Mouse (Mus musculus) hindbrain, postnatal 0 days (tissue): Measurements from ENCODE around the gene Tmem258. TPM values are rescaled to one million over a fixed set of nuclear protein-coding genes. Genes with fewer than 3 reads are reported as not detected.

ENCODE experiments used
- ATAC-seq: fragments of 200-750 bp; cut with Nextera tagmentation; 2 replicates; pipeline ENCODE4 v1.8.0; 2017; ENCODE audit warnings: mild to moderate bottlenecking, moderate TSS enrichment, moderate library complexity
- DNase-seq: peaks from one replicate; pipeline ENCODE4 v3.0.0-alpha.2; 2015; ENCODE audit warnings: low spot score
- H3K27ac ChIP-seq: fragments of 300-500 bp; sonication (generic); 2 replicates; pipeline ENCODE4 v1.5.1; 2014; ENCODE audit warnings: mild to moderate bottlenecking
- H3K27me3 ChIP-seq: fragments of 300-500 bp; sonication (generic); 2 replicates; pipeline ENCODE4 v1.6.1; 2014; ENCODE audit warnings: low read length, mixed read lengths; ENCODE audit not compliant: insufficient read depth
- H3K36me3 ChIP-seq: fragments of 300-500 bp; sonication (generic); 2 replicates; pipeline ENCODE4 v1.6.1; 2014; ENCODE audit warnings: low read length, mixed read lengths; ENCODE audit not compliant: insufficient read depth
- H3K4me1 ChIP-seq: fragments of 300-500 bp; sonication (generic); 2 replicates; pipeline ENCODE4 v1.6.1; 2014; ENCODE audit warnings: antibody characterized with exemption, low read length, mixed read lengths; ENCODE audit not compliant: insufficient read depth
- H3K4me2 ChIP-seq: fragments of 300-500 bp; sonication (generic); 2 replicates; pipeline ENCODE4 v1.6.1; 2014; ENCODE audit warnings: low read depth, mild to moderate bottlenecking, low read length, moderate library complexity, mixed read lengths
- H3K4me3 ChIP-seq: fragments of 300-500 bp; sonication (generic); 2 replicates; pipeline ENCODE4 v1.5.1; 2014; ENCODE audit warnings: low read length
- H3K9ac ChIP-seq: fragments of 300-500 bp; sonication (generic); replicated peaks from 2 replicates; pipeline ENCODE4 v1.6.1; 2014; ENCODE audit warnings: mild to moderate bottlenecking, low read length, moderate library complexity, mixed read lengths
- H3K9me3 ChIP-seq: fragments of 300-500 bp; sonication (generic); 2 replicates; pipeline ENCODE4 v1.6.1; 2016; ENCODE audit warnings: low read length, mixed read lengths
- CTCF ChIP-seq: IDR thresholded peaks from 2 replicates; pipeline ENCODE4 v1.5.1; 2016; ENCODE audit warnings: antibody characterized with exemption, control low read depth, low read depth
- WGBS: fragments of 180-500 bp; shearing (Covaris S2); extraction: QIAGEN DNeasy Blood & Tissue Kit; methylation state at CpG from one replicate; pipeline ENCODE4 v1.1.7; 2014; 5-methylcytosine and 5-hydroxymethylcytosine counted together
- polyA plus RNA-seq: library from polyadenylated mRNA; unstranded; fragments of >200 nt; fragmentation: Nextera tagmentation; extraction: Ambion mirVana; gene quantifications from 2 replicates; pipeline ENCODE4 v1.2.1, GENCODE M21; 2015
- total RNA-seq: library from RNA; depleted of rRNA; stranded (reverse); fragments of >200 nt; gene quantifications from 2 replicates; pipeline ENCODE4 v1.2.3, GENCODE M21; 2014

Tmem258 gene
- total and polyA plus RNA-seq, 2 experiments from 2014 or later = 98.1 to 312 TPM

DNA sequence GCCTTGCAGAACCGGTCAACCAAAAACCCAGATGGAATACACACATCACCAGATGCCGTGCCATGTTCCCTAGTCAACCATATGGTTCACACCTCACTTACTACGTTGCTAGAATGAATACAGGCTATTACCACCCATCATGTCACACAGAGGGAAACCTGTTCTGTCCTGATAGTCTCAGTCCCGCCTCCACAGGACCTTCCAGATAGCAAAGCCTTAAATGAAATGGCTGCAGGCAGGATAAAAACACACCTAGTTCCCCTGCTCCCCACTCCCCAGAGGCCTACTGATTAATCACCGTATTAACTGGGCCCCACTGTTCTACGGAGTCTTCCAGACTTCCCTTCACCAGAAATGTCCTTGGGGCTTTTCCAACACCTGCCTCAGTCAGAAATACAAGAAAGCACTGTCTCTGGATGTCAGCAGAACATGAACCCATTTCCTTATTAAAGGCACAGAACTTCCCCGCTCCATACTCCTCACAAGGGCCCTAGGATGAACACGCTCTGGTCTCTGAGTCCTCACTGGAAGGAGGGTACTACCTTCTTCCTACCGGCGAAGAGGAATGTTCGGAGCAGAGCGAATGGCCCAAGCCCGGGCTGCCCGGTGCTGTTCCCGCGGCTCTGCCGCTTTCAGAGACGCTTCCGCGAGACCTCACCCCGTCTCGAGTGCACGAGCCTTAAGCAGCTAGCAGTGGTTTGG, 517 bp upstream of the Tmem258 start:
- 1% methylated on average over 23 of the region's 23 CpGs for WGBS
- H3K4me3 ChIP-seq = peak overlapping the region; percentile 87
- peak overlapping the region; percentile 88 for H3K27ac ChIP-seq
- no peaks in the 10 kb centered on the region for H3K9me3 ChIP-seq
- H3K27me3 ChIP-seq = no peaks in the 10 kb centered on the region
- peak; percentile 37 for ATAC-seq
- H3K4me1 ChIP-seq = peaks cover 6% of the 10 kb centered on the region
- peaks cover 13% of the 10 kb centered on the region for H3K36me3 ChIP-seq
- no peak for DNase-seq
- peak overlapping the region; percentile 71 for H3K9ac ChIP-seq
- peak overlapping the region; percentile 87 for H3K4me2 ChIP-seq
- TF ChIP-seq CTCF = no peak

DNA sequence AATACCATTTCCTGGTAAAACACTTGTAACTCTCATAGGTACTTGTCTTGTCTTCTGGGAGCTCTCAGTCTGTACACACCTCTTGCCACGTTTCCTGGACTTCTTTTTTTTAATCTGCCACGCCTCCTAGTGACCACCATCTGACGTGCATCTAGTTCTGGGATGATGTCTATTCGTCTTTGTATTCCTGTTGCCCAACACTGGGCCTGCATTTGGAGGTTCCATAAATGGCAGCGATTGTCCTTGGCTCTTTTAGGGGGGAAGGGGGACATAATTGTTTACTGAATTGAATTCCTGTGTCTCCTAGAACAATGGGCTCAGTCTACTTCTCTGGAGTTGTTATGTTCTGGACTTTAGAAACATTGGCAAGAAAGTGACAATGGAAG, 795 bp downstream of the Tmem258 start:
- H3K9me3 ChIP-seq = no peaks in the 10 kb centered on the region

DNA sequence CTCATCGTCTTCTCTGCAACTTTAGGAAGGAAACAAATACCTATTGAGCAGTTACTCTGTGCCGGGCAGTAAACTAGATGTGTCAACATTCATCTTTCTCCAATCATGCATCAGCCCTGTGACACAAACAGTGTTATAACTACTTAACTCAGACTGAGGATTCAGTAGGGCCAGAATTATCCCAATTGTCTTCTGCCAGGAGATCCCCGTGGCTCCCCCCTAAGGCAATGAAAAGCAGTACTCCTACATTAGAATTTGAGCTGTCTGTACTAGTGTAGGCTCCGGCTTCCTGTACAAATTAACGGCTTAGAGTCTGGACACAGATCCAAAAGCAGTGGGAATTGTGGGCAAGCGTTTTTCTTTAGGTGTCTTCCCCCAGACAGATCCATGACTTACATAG, 1.2 kb downstream of the Tmem258 start:
- WGBS = 70% methylated on average over 6 of the region's 6 CpGs
- ATAC-seq = no peak
- no peaks in the 10 kb centered on the region for H3K27me3 ChIP-seq
- H3K4me2 ChIP-seq = peak overlapping the region; percentile 87
- TF ChIP-seq CTCF = no peak
- H3K9me3 ChIP-seq = no peaks in the 10 kb centered on the region
- no peak overlapping the region for H3K9ac ChIP-seq
- H3K4me1 ChIP-seq = peaks cover 6% of the 10 kb centered on the region
- H3K36me3 ChIP-seq = peaks cover 20% of the 10 kb centered on the region
- DNase-seq = no peak
- peak overlapping the region; percentile 87 for H3K4me3 ChIP-seq
- 0 out of 2 replicates have a peak overlapping the region, but pooled peaks have one; percentile 88 for H3K27ac ChIP-seq

More for the DNA sequence above, 795 bp downstream of the Tmem258 start:
- TF ChIP-seq CTCF = peak; percentile 51
- Histone ChIP-seq H3K36me3 (peaks cover 18% of the 10 kb centered on the region), H3K9ac (peak overlapping the region; percentile 71), H3K27ac (peak overlapping the region; percentile 88), H3K4me3 (peak overlapping the region; percentile 87), H3K4me1 (peaks cover 6% of the 10 kb centered on the region), H3K27me3 (no peaks in the 10 kb centered on the region), H3K4me2 (peak overlapping the region; percentile 87)
- WGBS = 2% methylated on average over 5 of the region's 5 CpGs
- DNase-seq (peak; percentile 67), ATAC-seq (peak; percentile 31; the same call in 1 of the 2 replicates)

DNA sequence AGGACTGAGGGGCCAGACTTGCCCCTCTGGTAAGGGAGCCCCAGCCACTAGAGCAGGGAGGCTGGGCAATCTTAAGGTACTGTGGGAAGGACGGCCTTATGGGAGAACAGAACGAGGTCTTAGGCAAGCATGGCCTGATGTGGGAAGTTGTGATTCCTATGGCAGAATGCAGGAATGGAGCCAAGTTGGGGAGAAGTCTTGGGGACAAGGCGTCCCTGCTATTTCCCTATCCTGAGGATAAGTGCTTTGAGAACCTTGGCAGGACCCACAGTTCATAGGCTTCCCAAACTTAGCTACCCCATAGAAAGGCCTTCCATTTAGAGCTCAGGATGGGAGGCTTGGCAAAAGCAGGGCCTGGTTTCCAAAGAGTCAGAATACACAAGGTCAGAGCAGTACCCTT, 5.0 kb downstream of the Tmem258 start:
- Histone ChIP-seq H3K4me3 (no peak overlapping the region), H3K27ac (no peak overlapping the region), H3K27me3 (no peaks in the 10 kb centered on the region), H3K36me3 (peaks cover 25% of the 10 kb centered on the region), H3K4me1 (no peaks in the 10 kb centered on the region), H3K9ac (no peak overlapping the region), H3K4me2 (no peak overlapping the region), H3K9me3 (no peaks in the 10 kb centered on the region)
- WGBS = 81% methylated on average over 3 of the region's 3 CpGs
- TF ChIP-seq CTCF = no peak
- DNase-seq = no peak
- no peak for ATAC-seq

DNA sequence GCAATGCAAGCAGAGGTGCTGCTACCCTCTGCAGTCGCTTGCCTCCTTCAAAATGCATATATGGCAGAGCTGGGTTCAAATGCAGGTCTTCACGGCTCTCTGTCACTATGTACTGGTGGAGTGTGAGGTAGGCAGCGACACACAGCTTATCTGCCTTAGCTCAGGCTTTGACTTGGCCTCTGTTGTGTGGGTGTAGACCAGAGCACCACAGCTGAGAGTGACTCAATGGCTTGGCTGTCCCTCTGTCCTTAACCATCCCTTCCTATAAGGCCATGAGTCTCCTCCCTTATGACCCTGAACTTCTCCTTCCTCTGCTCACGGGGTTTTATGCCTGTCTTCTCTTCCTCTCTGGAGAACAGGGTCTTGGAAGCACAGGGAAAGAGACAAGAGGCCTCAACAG, 7.1 kb downstream of the Tmem258 start:
- Histone ChIP-seq H3K27me3 (no peaks in the 10 kb centered on the region), H3K9ac (no peak overlapping the region), H3K4me2 (no peak overlapping the region), H3K4me3 (no peak overlapping the region), H3K9me3 (no peaks in the 10 kb centered on the region), H3K27ac (no peak overlapping the region), H3K4me1 (no peaks in the 10 kb centered on the region), H3K36me3 (peaks cover 25% of the 10 kb centered on the region)
- WGBS = 91% methylated on average over 4 of the region's 4 CpGs
- no peak for DNase-seq
- no peak for TF ChIP-seq CTCF
- no peak for ATAC-seq

DNA sequence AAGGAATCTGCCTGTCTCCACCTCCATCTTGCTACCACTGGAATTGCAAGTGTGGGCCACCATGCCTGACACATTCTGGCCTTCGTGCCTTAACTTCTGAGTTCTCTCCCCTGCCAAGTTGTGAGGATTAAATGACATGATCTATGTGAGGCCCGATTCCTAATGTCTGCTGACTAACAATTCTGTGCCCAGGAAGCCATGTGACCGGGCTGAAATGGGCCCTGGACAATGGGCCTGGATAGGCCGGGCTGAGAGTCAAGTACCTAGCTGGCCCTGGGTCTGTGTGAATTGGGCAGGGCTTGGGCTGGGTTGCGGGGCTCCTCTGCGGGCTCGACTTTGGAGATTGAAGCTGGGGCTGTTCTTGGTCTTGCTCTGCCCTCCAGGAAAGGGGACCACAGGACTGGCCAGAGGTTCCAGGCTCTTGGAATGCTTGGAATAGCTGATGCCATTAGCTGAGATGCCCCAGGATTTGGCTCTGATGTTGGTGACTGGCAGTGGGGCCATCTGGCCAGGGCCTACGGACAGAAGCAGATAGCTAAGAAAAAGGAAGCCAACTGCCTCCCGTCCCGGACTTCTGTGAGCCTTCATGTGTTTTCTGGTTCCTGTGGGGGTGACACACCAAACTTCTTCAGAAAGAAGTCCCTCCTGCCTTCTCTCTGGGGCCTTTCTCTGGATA, 10.1 kb downstream of the Tmem258 start:
- H3K9me3 ChIP-seq = no peaks in the 10 kb centered on the region
- no peaks in the 10 kb centered on the region for H3K4me1 ChIP-seq
- no peak overlapping the region for H3K9ac ChIP-seq
- WGBS = 86% methylated on average over 10 of the region's 10 CpGs
- no peak for ATAC-seq
- H3K4me3 ChIP-seq = no peak overlapping the region
- H3K36me3 ChIP-seq = peaks cover 13% of the 10 kb centered on the region; the same call in 1 of the 2 replicates
- H3K27ac ChIP-seq = no peak overlapping the region
- no peaks in the 10 kb centered on the region for H3K27me3 ChIP-seq
- no peak overlapping the region for H3K4me2 ChIP-seq
- TF ChIP-seq CTCF = no peak
- DNase-seq = no peak

DNA sequence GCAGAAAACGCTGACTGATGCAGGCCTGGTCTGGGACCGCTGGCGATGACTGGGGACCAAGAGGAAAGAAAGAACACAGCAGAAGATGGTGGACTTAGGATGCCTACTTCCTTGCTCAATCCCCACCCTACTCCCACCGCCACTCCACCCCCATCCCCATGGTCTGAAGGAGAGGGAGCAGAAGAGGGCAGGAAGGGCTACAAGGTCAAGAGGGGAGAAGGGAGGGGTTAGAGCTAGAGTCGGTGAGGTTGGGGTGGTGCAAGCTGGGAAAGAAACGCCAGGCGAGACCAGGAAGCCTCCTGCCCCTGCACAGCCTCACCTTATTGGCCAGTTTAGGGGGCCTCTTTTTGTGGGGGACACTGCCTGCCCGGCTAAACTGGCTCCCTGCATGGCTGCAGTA, 12.3 kb downstream of the Tmem258 start:
- 76% methylated on average over 8 of the region's 8 CpGs for WGBS
- no peaks in the 10 kb centered on the region for H3K4me1 ChIP-seq
- ATAC-seq = no peak

More for the DNA sequence above, 12.3 kb downstream of the Tmem258 start:
- H3K4me2 ChIP-seq = no peak overlapping the region
- H3K9me3 ChIP-seq = no peaks in the 10 kb centered on the region
- no peak for DNase-seq
- TF ChIP-seq CTCF = no peak
- H3K36me3 ChIP-seq = 0 out of 2 replicates have a peak, but pooled peaks cover 2% of the 10 kb centered on the region
- H3K9ac ChIP-seq = no peak overlapping the region
- no peaks in the 10 kb centered on the region for H3K27me3 ChIP-seq
- H3K4me3 ChIP-seq = no peak overlapping the region
- H3K27ac ChIP-seq = no peak overlapping the region
